Mouse (Mus musculus): ENCODE data around the gene Gmeb2.

Gmeb2 gene

DNA sequence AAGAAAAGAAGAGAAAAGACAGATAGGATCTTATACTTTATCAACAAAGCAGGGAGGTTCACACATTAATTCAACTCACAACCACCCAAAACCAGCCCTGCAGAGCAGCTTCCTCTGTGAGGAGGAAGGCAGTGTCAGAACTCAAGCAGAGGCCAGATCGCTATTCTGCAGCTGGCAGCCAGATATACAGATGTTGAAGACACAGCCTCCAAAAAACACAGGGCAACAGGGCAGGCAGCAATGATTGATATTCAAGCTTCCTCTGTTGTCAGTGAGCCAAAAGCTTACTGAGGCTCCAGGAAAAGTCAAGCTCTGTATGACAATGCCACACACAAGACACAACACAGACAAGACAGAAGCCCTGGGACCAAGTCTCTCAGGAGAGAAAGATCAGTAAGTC, 11.1 kb downstream of the Gmeb2 start:
- DNase-seq (ENCODE audit: inconsistent age in 2 of 2, low spot score in 1 of 2): peak; percentile 40 to 82

DNA sequence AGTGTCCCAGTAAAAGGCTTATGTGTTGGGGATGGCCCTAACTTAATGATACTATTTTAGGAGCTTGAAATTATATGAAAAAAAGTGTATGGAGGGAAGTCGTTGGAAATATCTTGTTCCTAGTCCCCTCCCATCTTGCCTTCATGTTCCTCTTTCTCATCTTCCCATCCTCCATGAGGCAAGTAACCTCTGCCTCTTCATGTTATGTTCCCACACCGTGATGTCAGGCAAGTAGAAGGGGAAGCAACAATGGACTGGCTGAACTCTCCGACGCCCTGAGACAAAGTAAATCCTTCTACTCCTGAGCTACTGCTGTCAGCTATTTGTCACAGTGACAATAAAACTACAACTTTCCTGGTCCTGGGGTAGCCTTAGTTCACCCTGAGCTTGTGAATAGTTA, 13.2 kb downstream of the Gmeb2 start:
- no peak for DNase-seq (ENCODE audit: inconsistent age in 2 of 2, low spot score in 1 of 2)

DNA sequence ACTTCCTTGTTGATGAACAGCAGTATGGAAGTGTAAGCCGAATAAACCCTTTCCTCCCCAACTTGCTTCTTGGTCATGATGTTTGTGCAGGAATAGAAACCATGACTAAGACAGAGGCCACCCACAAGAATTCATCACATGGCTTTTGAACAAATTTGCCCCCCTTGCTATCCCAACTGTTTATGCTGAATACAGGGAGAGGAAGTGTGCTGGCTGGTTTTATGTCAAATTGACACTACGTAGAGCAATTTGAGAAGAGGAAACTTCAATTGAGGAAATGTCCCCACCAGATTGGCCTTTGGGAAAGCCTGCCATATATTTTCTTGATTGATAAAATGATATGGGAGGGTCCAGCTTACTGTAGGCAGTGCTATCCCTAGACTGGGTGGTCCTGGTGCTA, 14.0 kb downstream of the Gmeb2 start:
- no peak for DNase-seq (ENCODE audit: inconsistent age in 2 of 2, low spot score in 1 of 2)

DNA sequence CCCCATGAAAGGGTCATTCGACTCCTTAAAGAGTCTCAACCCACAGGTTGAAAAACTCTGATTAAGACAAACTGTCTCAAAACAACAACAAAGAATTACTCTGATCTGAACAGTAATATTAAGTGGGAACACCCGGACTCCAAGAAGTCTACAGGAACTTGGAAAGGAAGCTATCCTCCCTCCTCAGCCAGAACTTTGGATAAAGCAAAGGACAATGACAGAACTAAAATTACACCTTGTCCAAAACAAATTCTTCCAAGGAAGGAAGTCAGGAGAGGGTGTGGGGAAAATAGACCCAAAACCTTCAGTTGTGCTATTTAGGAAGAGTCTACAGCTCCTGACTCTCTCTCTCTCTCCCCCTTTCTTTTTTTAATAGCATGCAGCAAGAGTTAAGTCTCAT, 15.7 kb downstream of the Gmeb2 start:
- DNase-seq (ENCODE audit: inconsistent age in 2 of 2, low spot score in 1 of 2): no peak

DNA sequence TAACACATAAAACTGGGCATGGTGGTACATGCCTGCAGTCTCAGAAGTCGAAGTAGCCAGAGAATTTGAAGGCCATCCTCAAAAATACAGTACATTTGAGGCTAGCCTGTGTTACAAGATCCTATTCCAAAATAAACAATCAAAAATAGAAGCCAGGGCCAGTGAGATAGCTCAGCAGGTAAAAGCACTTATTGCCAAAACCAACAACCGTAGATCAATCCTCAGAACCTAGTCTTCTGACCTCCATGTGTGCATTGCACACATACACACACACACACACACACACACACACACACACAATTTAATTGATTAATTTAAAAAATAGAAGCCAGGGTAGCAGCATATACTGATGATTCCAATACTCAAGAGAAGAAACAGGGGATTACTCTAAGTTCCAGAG, 21.0 kb downstream of the Gmeb2 start:
- DNase-seq (ENCODE audit: inconsistent age in 2 of 2, low spot score in 1 of 2): no peak

DNA sequence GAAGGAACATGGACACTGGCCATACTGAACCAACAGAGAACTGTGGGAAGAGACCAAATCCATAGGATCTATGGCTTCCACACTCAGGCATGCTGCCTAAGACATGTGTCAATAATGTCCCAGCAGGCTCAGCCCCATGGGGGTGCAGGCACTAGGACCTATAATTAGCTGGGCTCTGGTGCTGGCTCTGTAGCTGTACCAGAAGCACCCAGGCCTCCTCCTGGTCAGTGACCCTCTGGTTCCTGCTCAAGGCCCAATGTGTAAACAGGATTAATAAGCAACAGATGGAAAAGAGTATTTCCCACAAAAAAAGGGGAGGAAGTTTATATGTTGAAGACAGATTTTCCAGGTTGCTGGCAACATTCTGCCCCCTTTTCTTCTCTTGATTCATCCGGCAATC, 34.6 kb downstream of the Gmeb2 start:
- DNase-seq (ENCODE audit: inconsistent age in 2 of 2, low spot score in 1 of 2): no peak

DNA sequence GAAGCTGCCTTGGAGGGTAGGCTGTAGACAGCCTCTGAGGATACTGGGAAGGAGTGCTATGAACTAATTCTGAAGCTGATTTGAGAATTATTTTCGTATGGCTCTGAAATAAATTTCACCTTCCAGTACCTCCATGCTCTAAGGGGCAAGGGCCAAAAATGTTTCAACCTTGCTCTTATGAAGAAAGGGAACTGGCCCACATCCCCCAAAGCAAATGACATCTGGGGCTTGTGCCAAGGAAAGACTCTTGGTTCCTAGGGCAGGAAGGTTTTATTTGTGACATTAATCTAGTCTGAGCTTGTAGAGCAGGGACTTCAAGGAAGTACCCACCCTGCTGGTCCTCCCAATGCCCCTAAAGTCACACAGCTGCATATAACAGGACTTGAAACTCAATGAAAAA, 36.0 kb downstream of the Gmeb2 start:
- no peak for DNase-seq (ENCODE audit: inconsistent age in 2 of 2, low spot score in 1 of 2)

DNA sequence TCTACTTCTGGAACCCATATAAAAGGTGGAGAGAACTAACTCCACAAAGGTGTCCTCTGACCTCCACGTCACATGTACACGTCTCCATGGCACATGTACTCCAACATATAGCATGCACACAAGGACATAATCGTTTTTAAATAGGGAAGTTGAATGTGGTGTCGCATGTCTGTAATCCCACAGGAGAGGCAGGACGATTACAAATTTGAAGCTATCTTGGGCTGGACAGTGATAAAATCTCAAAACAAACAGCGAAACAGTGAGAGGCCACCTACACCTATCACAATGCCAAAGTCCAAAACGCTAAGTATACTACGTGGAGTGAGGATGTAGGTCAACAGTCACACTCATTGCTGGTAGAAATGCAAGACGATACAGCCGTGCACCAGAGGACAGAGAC, 38.6 kb downstream of the Gmeb2 start:
- no peak for DNase-seq (ENCODE audit: inconsistent age in 2 of 2, low spot score in 1 of 2)

DNA sequence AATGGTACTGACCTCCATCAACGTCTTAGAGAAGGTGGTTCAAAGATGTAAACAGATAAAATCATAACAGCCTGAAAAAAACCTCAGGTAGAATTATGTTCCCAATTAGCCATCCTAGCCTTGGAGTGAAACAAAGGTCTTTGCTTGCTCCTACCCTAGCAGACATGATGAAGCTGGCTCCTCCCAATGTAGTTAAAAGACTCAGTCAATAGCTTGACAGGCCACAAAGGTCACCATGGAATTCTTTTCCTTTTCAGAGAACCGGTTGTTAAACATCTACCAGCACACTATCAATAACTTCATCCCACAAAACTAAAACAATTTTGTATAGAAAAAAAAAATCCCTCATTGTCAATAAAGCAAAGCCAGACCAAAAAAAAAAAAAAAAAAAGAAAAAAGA, 42.8 kb downstream of the Gmeb2 start:
- DNase-seq (ENCODE audit: inconsistent age in 2 of 2, low spot score in 1 of 2): no peak

DNA sequence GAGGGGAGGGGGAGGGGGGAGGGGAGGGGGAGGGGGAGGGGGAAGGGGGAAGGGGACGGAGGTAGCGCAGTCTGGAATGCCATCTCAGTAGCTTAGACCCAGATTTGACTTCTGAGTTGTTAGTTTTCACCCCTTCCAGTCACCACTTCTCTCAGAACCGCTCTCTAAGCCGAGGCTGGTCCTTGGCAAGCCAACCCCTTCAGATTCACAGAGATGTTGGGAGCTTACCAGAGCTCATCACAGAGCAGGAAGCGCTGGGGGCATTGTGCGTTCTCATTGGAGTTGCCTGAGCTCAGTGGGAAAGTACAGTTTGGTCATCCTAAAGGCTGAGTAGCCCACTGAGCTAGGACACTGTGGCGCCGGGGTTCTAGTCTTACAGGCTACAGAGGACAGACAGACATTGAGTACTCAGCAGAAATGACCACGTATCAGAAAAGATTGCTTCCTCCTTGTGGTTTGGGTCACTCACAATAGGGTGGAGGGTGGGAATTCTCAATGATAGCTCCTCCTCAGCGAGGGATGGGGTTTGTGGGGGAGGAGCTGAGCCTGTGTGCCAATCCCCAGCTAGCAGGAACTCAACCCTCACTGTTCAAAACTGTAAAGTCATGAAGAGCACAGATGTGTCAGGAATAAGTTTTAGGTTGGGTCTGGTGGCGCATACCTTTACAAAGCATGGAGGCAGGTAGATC, 44.0 kb downstream of the Gmeb2 start:
- peak; percentile 36 to 56 for DNase-seq (ENCODE audit: inconsistent age in 2 of 2, low spot score in 1 of 2)

DNA sequence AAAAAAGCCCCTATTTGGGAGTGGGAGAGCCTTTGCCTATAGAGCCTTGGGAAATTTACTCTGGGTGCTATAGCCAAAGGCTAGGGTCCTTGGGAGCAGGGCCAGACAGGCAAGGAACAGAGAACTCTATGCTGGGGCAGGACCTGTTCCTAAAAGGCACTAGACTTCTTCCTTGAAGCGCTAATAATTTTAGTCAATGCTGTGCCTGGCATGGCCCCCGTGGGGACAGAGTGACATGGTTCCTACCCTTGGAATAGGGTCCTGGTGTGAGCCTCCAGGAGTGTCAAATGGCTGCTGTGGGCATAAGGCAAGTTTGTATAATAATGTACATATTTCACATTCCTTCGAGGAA, 45.5 kb downstream of the Gmeb2 start:
- DNase-seq (ENCODE audit: inconsistent age in 2 of 2, low spot score in 1 of 2): no peak

DNA sequence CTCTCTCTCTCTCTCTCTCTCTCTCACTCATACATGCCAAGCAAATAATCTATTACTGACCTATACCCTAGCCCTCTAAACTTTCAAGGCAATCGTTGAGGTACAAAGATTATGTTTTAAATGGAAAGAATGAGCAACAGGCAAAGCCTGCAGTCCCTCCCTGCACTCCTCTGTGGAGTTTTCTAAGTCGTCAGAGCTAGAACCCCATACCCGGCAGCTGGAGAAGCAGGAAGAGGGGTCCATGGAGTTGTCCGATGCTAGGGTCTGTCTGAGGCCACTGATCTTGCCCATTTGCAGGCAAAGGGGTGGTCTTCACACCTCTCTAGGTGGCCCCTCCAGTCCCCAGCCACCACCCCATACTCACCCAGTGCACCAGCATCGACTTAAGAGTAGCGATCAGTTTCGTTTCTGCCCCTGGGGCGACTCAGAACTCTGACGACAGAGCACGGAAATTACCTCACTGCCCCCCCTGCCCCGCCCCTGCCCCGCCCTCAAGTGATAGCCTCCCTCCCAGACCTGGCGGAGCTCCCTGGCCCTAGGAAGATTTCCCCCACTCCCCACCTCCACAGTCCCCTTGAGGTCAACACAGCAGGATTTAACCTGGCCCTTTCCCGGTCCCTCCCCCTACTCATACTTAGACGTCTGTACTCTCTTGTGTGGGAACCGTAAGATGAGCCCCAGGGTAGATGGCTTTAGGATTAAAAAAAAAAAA, 46.1 kb downstream of the Gmeb2 start, which contains the start of gene Helz2:
Gene Helz2 (minus strand): TSS at position 426 of the 712 bp plus-strand sequence.
- peak; percentile 73 to 90 for DNase-seq (ENCODE audit: inconsistent age in 2 of 2, low spot score in 1 of 2)

DNA sequence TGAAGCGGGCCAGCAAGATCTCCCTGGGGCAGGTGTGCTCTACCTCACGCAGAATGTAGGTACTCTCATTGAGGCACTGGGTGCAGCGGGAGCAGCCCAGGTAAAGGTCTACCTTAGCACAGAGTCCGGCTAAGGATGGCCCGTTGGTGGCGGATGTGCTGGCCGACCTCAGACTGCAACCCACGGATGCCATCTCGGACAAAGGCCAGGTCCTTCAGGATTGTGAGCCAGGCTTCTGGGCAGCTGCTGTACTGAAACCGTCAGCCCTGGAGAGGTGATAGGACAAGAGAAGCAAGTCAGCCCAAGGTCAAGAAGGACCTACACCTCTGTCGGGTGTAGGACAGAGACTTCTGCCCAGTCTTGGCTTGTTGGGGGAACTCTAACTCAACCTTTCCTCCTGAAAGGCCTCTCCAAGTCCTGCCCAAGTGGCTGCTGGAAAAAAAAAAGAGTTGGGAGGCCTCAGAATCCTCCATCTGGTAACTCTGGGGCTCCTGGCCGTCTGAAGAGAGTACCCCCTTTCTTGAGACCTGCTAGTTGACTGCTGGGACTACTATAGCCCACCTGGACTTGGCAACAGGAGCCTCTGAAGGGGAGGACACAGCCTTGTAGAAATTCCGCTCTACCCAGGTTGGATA, 46.9 kb downstream of the Gmeb2 start:
- DNase-seq (ENCODE audit: inconsistent age in 2 of 2, low spot score in 1 of 2): peak in 1 of 2 experiments; percentile 32

DNA sequence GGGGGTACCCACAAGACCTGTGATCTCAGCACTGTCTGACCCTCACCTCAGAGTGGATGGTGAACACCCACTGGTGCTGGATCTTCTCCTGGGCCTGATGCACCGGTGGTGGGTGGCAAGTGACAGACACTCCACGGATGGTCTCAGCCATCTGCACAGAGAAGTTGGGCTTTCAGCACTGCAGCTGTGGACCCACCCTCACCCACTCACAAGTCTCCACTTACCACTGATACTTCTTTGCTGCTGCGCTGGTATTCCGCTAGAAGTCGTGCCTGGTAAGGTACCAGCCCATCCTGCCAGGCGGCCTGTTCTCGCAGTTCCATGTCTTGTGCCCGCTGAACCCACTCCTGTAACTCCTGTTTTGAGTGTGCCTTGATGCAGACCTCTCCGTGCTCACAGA, 48.6 kb downstream of the Gmeb2 start:
- DNase-seq (ENCODE audit: inconsistent age in 2 of 2, low spot score in 1 of 2): no peak

DNA sequence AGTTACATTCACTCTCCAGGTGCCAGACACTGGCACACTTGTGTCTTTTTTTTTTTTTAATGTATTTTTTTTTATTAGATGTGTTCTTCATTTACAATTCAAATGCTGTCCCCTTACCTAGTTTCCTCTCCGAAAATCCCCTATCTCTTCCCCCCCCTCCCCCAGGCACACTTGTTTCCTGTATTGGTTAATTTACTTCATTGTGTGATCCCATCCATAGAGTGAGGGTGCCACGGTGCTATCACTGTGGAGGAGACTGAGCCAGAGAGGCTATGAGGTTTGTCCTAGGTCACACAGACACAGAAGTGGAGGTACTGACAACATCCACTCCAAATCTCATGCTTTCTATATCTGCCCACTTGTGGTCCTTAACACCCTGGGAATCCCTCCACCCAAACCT, 49.0 kb downstream of the Gmeb2 start:
- DNase-seq (ENCODE audit: inconsistent age in 2 of 2, low spot score in 1 of 2): no peak

DNA sequence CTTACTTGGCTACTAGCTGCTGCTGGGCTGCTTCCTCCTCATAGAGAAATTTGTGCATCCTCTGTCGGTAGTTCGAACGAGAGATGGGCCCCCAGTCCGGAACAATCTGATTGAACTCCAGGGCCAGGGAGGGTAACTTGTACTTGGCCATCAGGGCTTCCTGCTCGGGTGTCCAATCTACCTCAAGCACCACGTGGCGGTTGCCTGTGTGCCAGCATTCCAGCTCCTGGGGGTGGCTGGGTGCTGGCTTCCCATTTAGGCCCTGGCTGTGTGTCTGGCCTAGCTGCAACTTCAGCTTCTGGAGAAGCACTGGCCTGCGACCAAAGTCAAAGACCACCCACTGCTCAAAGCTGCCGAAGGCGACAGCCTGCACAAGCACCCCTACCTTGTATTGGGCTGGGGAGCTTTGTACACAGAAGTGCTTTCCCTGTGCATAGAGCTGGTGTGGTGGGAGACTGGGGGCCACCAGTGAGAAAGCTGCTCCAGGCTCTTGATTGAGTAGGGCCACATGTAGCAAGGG, 49.7 kb downstream of the Gmeb2 start:
- DNase-seq (ENCODE audit: inconsistent age in 2 of 2, low spot score in 1 of 2): peak in 1 of 2 experiments; percentile 36

DNA sequence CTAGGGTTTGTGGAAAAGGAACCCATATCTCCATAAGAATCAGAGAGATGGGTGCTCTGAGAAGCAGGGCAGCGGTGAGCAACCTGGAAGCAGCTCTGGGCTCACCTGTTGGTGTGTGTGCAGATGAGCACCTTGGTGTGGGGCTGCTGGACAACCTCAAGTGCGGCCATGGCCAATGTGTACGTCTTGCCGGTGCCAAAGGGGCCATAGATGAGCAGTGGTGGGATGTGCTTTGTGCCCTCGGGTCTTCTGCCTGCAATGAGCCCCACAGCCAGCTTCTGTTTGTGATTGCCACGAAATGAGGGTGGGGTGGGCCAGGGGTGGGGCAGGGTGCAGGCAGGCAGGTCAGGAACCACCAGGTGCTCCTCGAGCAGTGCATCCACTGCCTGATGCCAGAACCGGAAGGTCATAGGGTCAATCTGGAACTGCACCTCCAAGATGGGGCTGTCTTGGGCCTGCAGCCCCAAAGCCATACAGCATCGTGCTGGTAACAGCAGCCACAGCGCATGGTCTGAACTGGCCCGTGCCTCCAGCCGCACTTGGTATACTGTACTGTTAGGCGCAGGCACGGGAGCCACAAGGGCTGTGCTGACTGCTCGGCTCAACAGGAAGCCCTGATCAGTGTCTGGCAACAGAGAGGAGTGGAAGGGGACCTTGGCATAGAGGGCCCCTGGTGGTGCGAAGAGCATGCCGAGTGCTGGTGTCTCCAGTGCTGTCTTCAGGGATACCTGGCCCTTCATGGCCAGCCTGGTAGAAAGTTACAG, 50.4 kb downstream of the Gmeb2 start:
- DNase-seq (ENCODE audit: inconsistent age in 2 of 2, low spot score in 1 of 2): no peak

DNA sequence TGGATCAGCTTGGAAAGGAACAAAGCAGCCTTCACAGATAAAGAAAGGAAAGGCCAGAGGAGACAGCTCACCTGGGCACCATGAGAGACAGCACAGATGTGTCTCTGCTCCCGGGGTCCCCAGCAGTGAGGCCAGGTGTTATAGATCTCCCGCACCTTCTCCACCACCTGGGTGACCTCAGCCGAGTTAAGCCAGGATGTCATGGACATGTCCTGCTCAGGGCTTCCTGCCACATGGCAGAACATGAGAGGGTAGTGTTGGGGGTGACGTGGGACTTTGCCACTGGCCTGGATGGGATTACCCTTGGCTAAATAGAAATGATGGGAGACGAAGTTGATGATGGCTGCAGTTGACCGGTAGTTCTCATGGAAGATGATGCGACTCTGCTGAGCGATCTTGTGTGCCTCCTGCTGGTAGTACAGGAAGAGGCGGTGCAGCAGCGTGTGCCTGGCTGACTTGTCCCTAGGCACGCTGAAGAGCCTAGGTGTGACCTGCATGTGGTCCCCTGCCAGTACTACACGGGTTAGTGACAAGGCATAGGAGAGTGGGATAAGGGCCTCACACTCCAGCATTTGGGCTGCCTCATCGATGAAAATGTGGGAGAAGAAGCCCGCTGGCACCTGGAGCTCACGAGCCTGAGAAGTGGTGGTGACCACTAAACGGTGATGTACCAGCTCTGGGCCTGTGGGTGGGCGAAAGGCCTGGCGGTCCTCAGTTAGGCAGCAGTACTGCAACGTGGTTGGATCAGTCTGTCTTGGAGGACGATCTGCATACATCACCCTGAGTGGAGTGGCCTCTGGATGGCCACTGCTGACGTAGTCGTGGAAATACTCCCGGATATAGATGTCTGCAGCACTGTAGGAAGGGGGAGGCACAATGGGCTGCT, 51.9 kb downstream of the Gmeb2 start:
- DNase-seq (ENCODE audit: inconsistent age in 2 of 2, low spot score in 1 of 2): peak in 1 of 2 experiments; percentile 26

DNA sequence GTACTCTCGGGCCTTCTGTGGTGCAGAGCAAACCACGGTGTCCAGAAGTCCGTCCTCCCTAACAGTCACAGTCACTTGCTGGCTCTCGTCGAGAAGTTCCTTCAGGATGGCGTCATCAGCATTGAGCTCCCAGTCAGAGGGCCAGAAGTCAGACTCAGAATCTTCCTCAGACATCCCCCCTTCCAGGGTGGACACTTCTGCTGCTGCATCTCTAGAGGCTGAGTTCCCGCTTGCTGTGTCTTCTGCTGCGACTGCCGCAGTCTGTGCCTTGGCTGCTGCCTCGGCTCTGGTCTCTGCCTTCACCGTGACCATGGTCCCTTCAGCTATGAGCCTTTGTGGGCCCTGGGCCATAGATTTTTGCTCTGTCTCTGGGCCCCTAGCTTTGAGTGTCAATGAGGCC, 53.2 kb downstream of the Gmeb2 start:
- DNase-seq (ENCODE audit: inconsistent age in 2 of 2, low spot score in 1 of 2): no peak

DNA sequence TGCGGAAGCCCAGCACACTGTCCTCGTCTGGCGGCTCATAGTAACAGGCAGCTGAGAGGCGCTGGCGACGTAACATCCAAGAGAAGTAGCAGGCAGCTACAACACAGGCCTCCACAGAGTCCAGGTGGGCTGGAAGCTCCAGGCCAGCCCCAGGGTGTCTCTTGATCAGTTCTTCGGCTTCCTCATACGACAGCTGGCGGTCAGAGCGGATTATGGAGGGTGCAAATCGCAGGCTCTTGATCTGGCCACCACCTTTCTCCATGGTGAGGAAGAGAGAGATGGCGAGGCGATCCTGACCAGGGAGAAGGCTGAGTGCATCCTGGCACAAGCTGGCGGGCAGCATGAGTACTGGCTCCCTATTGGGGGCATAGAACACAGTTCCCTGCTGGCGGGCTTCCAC, 54.4 kb downstream of the Gmeb2 start:
- no peak for DNase-seq (ENCODE audit: inconsistent age in 2 of 2, low spot score in 1 of 2)

Data from adrenal gland, adult (tissue).